Mouse (Mus musculus) liver, adult 2 months (tissue): Measurements from ENCODE around the gene 1700028K03Rik. TPM values are rescaled to one million over a fixed set of nuclear protein-coding genes. Genes with fewer than 3 reads are reported as not detected.
A peak's percentile ranks its signal among the peaks of the same experiment; 100 is the strongest.

ENCODE experiments used
- DNase-seq: peaks from one replicate; pipeline ENCODE4 v3.0.0-alpha.2; 2011; ENCODE audit warnings: low read depth, low spot score; ENCODE audit errors: extremely low read depth
- H3K27ac ChIP-seq: fragments of 200-500 bp; replicated peaks from 2 replicates; pipeline ENCODE4 v1.5.1; 2012; ENCODE audit warnings: low read depth, mild to moderate bottlenecking, control low read depth, inconsistent platforms, low read length; ENCODE audit not compliant: insufficient read depth
- H3K27me3 ChIP-seq: fragments of 200-500 bp; 2 replicates; pipeline ENCODE4 v1.6.1; 2012; ENCODE audit warnings: mild to moderate bottlenecking, moderate library complexity, low read length, inconsistent platforms; ENCODE audit not compliant: control insufficient read depth, insufficient read depth
- H3K36me3 ChIP-seq: fragments of 200-500 bp; 2 replicates; pipeline ENCODE4 v1.6.1; 2012; ENCODE audit warnings: low read length, inconsistent platforms; ENCODE audit not compliant: control insufficient read depth, insufficient read depth
- H3K4me1 ChIP-seq: fragments of 200-500 bp; 2 replicates; pipeline ENCODE4 v1.6.1; 2011; ENCODE audit warnings: low read length; ENCODE audit not compliant: control insufficient read depth, insufficient read depth
- H3K4me3 ChIP-seq: fragments of 200-500 bp; 2 replicates; pipeline ENCODE4 v1.5.1; 2011; ENCODE audit warnings: low read depth, mild to moderate bottlenecking, control low read depth, low read length, moderate library complexity; ENCODE audit not compliant: insufficient read depth
- H3K79me2 ChIP-seq: fragments of 200-500 bp; 2 replicates; pipeline ENCODE4 v1.6.1; 2012; ENCODE audit warnings: inconsistent platforms, mild to moderate bottlenecking, low read length, moderate library complexity; ENCODE audit not compliant: control insufficient read depth, insufficient read depth
- H3K9ac ChIP-seq: fragments of 200-500 bp; 2 replicates; pipeline ENCODE4 v1.6.1; 2012; ENCODE audit warnings: low read depth, mild to moderate bottlenecking, control low read depth, inconsistent platforms, low read length
- CTCF ChIP-seq: fragments of 200-500 bp; IDR thresholded peaks from 2 replicates; pipeline ENCODE4 v1.5.1; 2011; ENCODE audit warnings: low read depth, low read length, control low read depth
- POLR2A ChIP-seq: fragments of 200-500 bp; IDR thresholded peaks from 2 replicates; pipeline ENCODE4 v1.6.1; 2011; ENCODE audit warnings: low read length, control low read depth; ENCODE audit not compliant: insufficient read depth; ENCODE audit errors: extremely low read depth
- WGBS: fragments of 180-500 bp; shearing (Covaris S2); methylation state at CpG from one replicate; pipeline ENCODE4 v1.1.7; 2018; 5-methylcytosine and 5-hydroxymethylcytosine counted together
- polyA plus RNA-seq: library from polyadenylated mRNA; depleted of rRNA; stranded (reverse); fragments of >200 nt; gene quantifications from 2 replicates; pipeline ENCODE4 v1.2.3, GENCODE M21; 2012; rRNA removed
- total RNA-seq: library from RNA; depleted of rRNA; stranded (reverse); fragments of >200 nt; gene quantifications from 2 replicates; pipeline ENCODE4 v1.2.3, GENCODE M21; 2014; rRNA removed

The 1700028K03Rik gene
- total and polyA plus RNA-seq, 2 experiments = 0.18 TPM; not detected in 1

- peak; percentile 73 for DNase-seq
- H3K79me2 ChIP-seq = no peaks in the 10 kb centered on the region
- H3K4me1 ChIP-seq = no peaks in the 10 kb centered on the region
- H3K27me3 ChIP-seq = no peaks in the 10 kb centered on the region
- H3K9ac ChIP-seq = peak within 1 kb of the TSS; percentile 87
- TF ChIP-seq POLR2A (peak; percentile 58), CTCF (no peak)
- under 1% methylated on average over 44 of the region's 64 CpGs for WGBS
- peaks cover 10% of the 10 kb centered on the region for H3K36me3 ChIP-seq
- peak within 1 kb of the TSS; percentile 87 for H3K27ac ChIP-seq
- H3K4me3 ChIP-seq = peak within 1 kb of the TSS; percentile 98
These were observed 63.0 kb downstream of the 1700028K03Rik start, which contains the start of the genes Rpap2 and Glmn for GRCm38 (mm10) chr5:107597301-107598077. Rpap2 (plus strand) TSS chr5:107597373. Glmn (minus strand) TSS chr5:107597888.

- WGBS = 34% methylated on average over 4 of the region's 4 CpGs
- H3K79me2 ChIP-seq = no peaks in the 10 kb centered on the region
- H3K9ac ChIP-seq = no peak overlapping the region
- TF ChIP-seq CTCF = no peak
- TF ChIP-seq POLR2A = no peak
- no peak overlapping the region for H3K27ac ChIP-seq
- H3K4me3 ChIP-seq = no peak overlapping the region
- no peaks in the 10 kb centered on the region for H3K4me1 ChIP-seq
- DNase-seq = no peak
- no peaks in the 10 kb centered on the region for H3K27me3 ChIP-seq
- H3K36me3 ChIP-seq = peaks cover 16% of the 10 kb centered on the region
These were observed 63.9 kb downstream of the 1700028K03Rik start for GRCm38 (mm10) chr5:107598380-107598779.

Other genes starting within 250 kb of the 1700028K03Rik start
- gene Tgfbr3, start 245.1 kb upstream of the 1700028K03Rik start, total RNA-seq = 6.6 and 8.2 TPM in 2 replicates
- gene Tgfbr3, start 245.1 kb upstream of the 1700028K03Rik start, polyA plus RNA-seq = 2.2 and 4.0 TPM in 2 replicates
- 1.8 and 1.9 TPM in 2 replicates for gene Brdt, start 203.6 kb upstream of the 1700028K03Rik start, total RNA-seq
- 0.81 and 0.83 TPM in 2 replicates for gene Brdt, start 203.6 kb upstream of the 1700028K03Rik start, polyA plus RNA-seq
- gene Ephx4, start 132.0 kb upstream of the 1700028K03Rik start, total RNA-seq = 0.65 TPM in 1 of 2 replicates, not detected in the other
- not detected in 2 replicates for gene Ephx4, start 132.0 kb upstream of the 1700028K03Rik start, polyA plus RNA-seq
- gene Lpcat2b, start 103.2 kb upstream of the 1700028K03Rik start, total RNA-seq = not detected in 2 replicates
- gene Lpcat2b, start 103.2 kb upstream of the 1700028K03Rik start, polyA plus RNA-seq = not detected in 2 replicates
- gene Btbd8, start 96.7 kb upstream of the 1700028K03Rik start, total RNA-seq = 2.1 and 3.4 TPM in 2 replicates
- gene Btbd8, start 96.7 kb upstream of the 1700028K03Rik start, polyA plus RNA-seq = 0.33 and 0.37 TPM in 2 replicates
- 0.18 and 0.34 TPM in 2 replicates for gene Gm42669, start 27.1 kb upstream of the 1700028K03Rik start, total RNA-seq
- gene Gm42669, start 27.1 kb upstream of the 1700028K03Rik start, polyA plus RNA-seq = 0.04 TPM in 1 of 2 replicates, not detected in the other
- 9.1 and 11.6 TPM in 2 replicates for gene Rpap2, start 62.7 kb downstream of the 1700028K03Rik start, total RNA-seq
- 2.6 and 2.9 TPM in 2 replicates for gene Rpap2, start 62.7 kb downstream of the 1700028K03Rik start, polyA plus RNA-seq
- gene Glmn, start 63.2 kb downstream of the 1700028K03Rik start, total RNA-seq = 3.8 and 4.0 TPM in 2 replicates
- gene Glmn, start 63.2 kb downstream of the 1700028K03Rik start, polyA plus RNA-seq = 0.27 and 0.45 TPM in 2 replicates
- 0.07 and 0.09 TPM in 2 replicates for gene Gfi1, start 191.3 kb downstream of the 1700028K03Rik start, total RNA-seq
- gene Gfi1, start 191.3 kb downstream of the 1700028K03Rik start, polyA plus RNA-seq = 0.12 TPM in 1 of 2 replicates, not detected in the other